In genomic region chr13:59719475-59719874, GRCm38 (mm10) we compare ENCODE assay signal across 22 mouse cellular contexts. TPM values are rescaled to one million over a fixed set of nuclear protein-coding genes. Genes with fewer than 3 reads are reported as not detected.
DNase-seq lines count a peak whose midpoint lies in the region; ATAC-seq lines count a peak whose summit lies in the region.
"Had no signal": no experiment of that assay in that cellular context is flagged by ENCODE, and none has a peak within 500 bp of the region (broad histone marks: within the 10 kb centered on the region; RNA-seq: fewer than 3 reads in every experiment).

No protein-coding gene starts in this region.

- 0 out of 2 replicates have a peak overlapping the region, but pooled peaks have one; percentile 20 for H3K27ac ChIP-seq in heart, embryonic 12.5 days (ENCODE audit: poor library complexity, severe bottlenecking)
- H3K27ac ChIP-seq in neural tube, embryonic 13.5 days (replicated peaks) = 0 out of 2 replicates have a peak overlapping the region, but pooled peaks have one; percentile 23
- H3K27ac ChIP-seq in neural tube, embryonic 15.5 days (replicated peaks) = no peak overlapping the region
- 0 out of 2 replicates have a peak overlapping the region, but pooled peaks have one; percentile 8 for H3K27ac ChIP-seq in liver, embryonic 12.5 days
- H3K27ac ChIP-seq: neural tube, embryonic 12.5 days had no signal

- no peak overlapping the region for H3K9ac ChIP-seq in heart, embryonic 12.5 days
- H3K9ac ChIP-seq in neural tube, embryonic 13.5 days = no peak overlapping the region
- H3K9ac ChIP-seq in neural tube, embryonic 15.5 days (replicated peaks) = no peak overlapping the region
- no peak overlapping the region for H3K9ac ChIP-seq in liver, embryonic 12.5 days
- H3K9ac ChIP-seq: neural tube, embryonic 12.5 days had no signal

- WGBS in heart, embryonic 12.5 days = 89% methylated on average over 1 of the region's 1 CpGs
- WGBS in neural tube, embryonic 13.5 days = 85% methylated on average over 1 of the region's 1 CpGs
- 83% methylated on average over 1 of the region's 1 CpGs for WGBS in neural tube, embryonic 15.5 days
- WGBS in liver, embryonic 12.5 days (ENCODE audit: insufficient replicate concordance) = 88% methylated on average over 1 of the region's 1 CpGs

- no peaks in the 10 kb centered on the region for H3K9me3 ChIP-seq in heart, embryonic 12.5 days (replicated peaks)
- H3K9me3 ChIP-seq in neural tube, embryonic 13.5 days = no peaks in the 10 kb centered on the region
- no peaks in the 10 kb centered on the region for H3K9me3 ChIP-seq in neural tube, embryonic 15.5 days (replicated peaks)
- H3K9me3 ChIP-seq in liver, embryonic 12.5 days (replicated peaks) = no peaks in the 10 kb centered on the region
- H3K9me3 ChIP-seq: neural tube, embryonic 12.5 days had no signal

- no peaks in the 10 kb centered on the region for H3K36me3 ChIP-seq in heart, embryonic 12.5 days
- H3K36me3 ChIP-seq in neural tube, embryonic 13.5 days = no peaks in the 10 kb centered on the region
- no peaks in the 10 kb centered on the region for H3K36me3 ChIP-seq in neural tube, embryonic 15.5 days
- no peaks in the 10 kb centered on the region for H3K36me3 ChIP-seq in liver, embryonic 12.5 days
- H3K36me3 ChIP-seq: neural tube, embryonic 12.5 days had no signal

- H3K4me3 ChIP-seq in heart, embryonic 12.5 days = no peak overlapping the region
- H3K4me3 ChIP-seq in neural tube, embryonic 13.5 days = no peak overlapping the region
- no peak overlapping the region for H3K4me3 ChIP-seq in neural tube, embryonic 15.5 days (replicated peaks)
- H3K4me3 ChIP-seq in liver, embryonic 12.5 days = no peak overlapping the region
- H3K4me3 ChIP-seq: neural tube, embryonic 12.5 days had no signal

- DNase-seq in heart, adult 18-20 months = no peak
- no peak for DNase-seq in layer of hippocampus, adult 8-10 months (ENCODE audit: low spot score in 2 of 2)
- no peak for DNase-seq in testis, postnatal 14 days (ENCODE audit: low spot score)
- DNase-seq: adrenal gland, adult 2 months; cerebellum, adult 18-20 months; gastrocnemius, postnatal 14 days; thymus, postnatal 25 days had no signal

- H3K27me3 ChIP-seq in heart, embryonic 12.5 days (replicated peaks) = 0 out of 2 replicates have a peak, but pooled peaks cover under 1% of the 10 kb centered on the region
- H3K27me3 ChIP-seq in neural tube, embryonic 13.5 days = no peaks in the 10 kb centered on the region
- H3K27me3 ChIP-seq in neural tube, embryonic 15.5 days (replicated peaks) = no peaks in the 10 kb centered on the region
- H3K27me3 ChIP-seq in liver, embryonic 12.5 days (replicated peaks) = peaks cover 25% of the 10 kb centered on the region
- H3K27me3 ChIP-seq: neural tube, embryonic 12.5 days had no signal

- no peak overlapping the region for H3K4me2 ChIP-seq in heart, embryonic 12.5 days
- no peak overlapping the region for H3K4me2 ChIP-seq in neural tube, embryonic 13.5 days
- H3K4me2 ChIP-seq in neural tube, embryonic 15.5 days = no peak overlapping the region
- H3K4me2 ChIP-seq in liver, embryonic 12.5 days = no peak overlapping the region
- H3K4me2 ChIP-seq: neural tube, embryonic 12.5 days had no signal

- no peak for ATAC-seq in heart, embryonic 12.5 days (ENCODE audit: insufficient number of reproducible peaks, low FRiP score)
- ATAC-seq in neural tube, embryonic 13.5 days (ENCODE audit: low read depth) = no peak
- ATAC-seq in neural tube, embryonic 15.5 days (ENCODE audit: low FRiP score) = no peak
- ATAC-seq in liver, embryonic 12.5 days = peak; percentile 69

- H3K4me1 ChIP-seq in heart, embryonic 12.5 days (replicated peaks) = no peaks in the 10 kb centered on the region
- H3K4me1 ChIP-seq in neural tube, embryonic 13.5 days (replicated peaks) = peaks cover 7% of the 10 kb centered on the region
- H3K4me1 ChIP-seq in neural tube, embryonic 15.5 days = peaks cover 5% of the 10 kb centered on the region
- peaks cover 71% of the 10 kb centered on the region for H3K4me1 ChIP-seq in liver, embryonic 12.5 days
- H3K4me1 ChIP-seq: neural tube, embryonic 12.5 days had no signal

RNA-seq across cellular contexts. Expression of gene Spata31d1b, which starts 7.4 kb away (rescaled TPM):
- polyA plus RNA-seq in heart, embryonic 12.5 days (2016; fragmentation: Nextera tagmentation; extraction: Ambion mirVana) = not detected in 2 replicates
- under 1 TPM in 1 of 2 experiments, not detected in 1; 0.05 TPM for total RNA-seq in heart, adult 18-20 months (2021)
- polyA plus RNA-seq in neural tube, embryonic 13.5 days (2015; fragmentation: Nextera tagmentation; extraction: Ambion mirVana) = not detected in 2 replicates
- polyA plus RNA-seq in neural tube, embryonic 15.5 days (2015; fragmentation: Nextera tagmentation; extraction: Ambion mirVana) = not detected in 2 replicates
- polyA plus RNA-seq in liver, embryonic 12.5 days (2016; fragmentation: Nextera tagmentation; extraction: Ambion mirVana) = not detected in 2 replicates
- total RNA-seq in layer of hippocampus, adult 8-10 months (2022) = under 1 TPM in 2 of 4 experiments, not detected in 2; 0.09 to 0.18 TPM
- total RNA-seq: adrenal gland, adult 2 months; gastrocnemius, postnatal 14 days; liver, adult 2 months had no signal
- polyA plus RNA-seq: adrenal gland, adult 2 months; heart, embryonic 14.5 days; hindbrain, embryonic 11.5 days; inflammation-experienced regulatory T-cells, adult 6 months; kidney, embryonic 14.5 days; liver, adult 2 months; midbrain, postnatal 0 days; neural tube, embryonic 12.5 days; stomach, embryonic 14.5 days had no signal

RNA-seq across cellular contexts. Expression of gene Spata31d1a, which starts 9.3 kb away (rescaled TPM):
- not detected in 2 replicates for polyA plus RNA-seq in heart, embryonic 12.5 days (2016; fragmentation: Nextera tagmentation; extraction: Ambion mirVana)
- total RNA-seq in heart, adult 18-20 months (2021) = not detected
- 0.03 TPM in 1 of 2 replicates, not detected in the other for polyA plus RNA-seq in neural tube, embryonic 13.5 days (2015; fragmentation: Nextera tagmentation; extraction: Ambion mirVana)
- polyA plus RNA-seq in neural tube, embryonic 15.5 days (2015; fragmentation: Nextera tagmentation; extraction: Ambion mirVana) = 0.03 and 0.13 TPM in 2 replicates
- 0.05 TPM in 1 of 2 replicates, not detected in the other for polyA plus RNA-seq in liver, embryonic 12.5 days (2016; fragmentation: Nextera tagmentation; extraction: Ambion mirVana)
- under 1 TPM; 0.18 to 0.47 (median 0.22) TPM for total RNA-seq in layer of hippocampus, adult 8-10 months (2022)
- total RNA-seq: adrenal gland, adult 2 months; gastrocnemius, postnatal 14 days; liver, adult 2 months; midbrain, postnatal 0 days had no signal
- polyA plus RNA-seq: adrenal gland, adult 2 months; heart, embryonic 14.5 days; inflammation-experienced regulatory T-cells, adult 6 months; liver, adult 2 months; midbrain, postnatal 0 days; neural tube, embryonic 12.5 days had no signal

RNA-seq across cellular contexts. Expression of gene Spata31d1d, which starts 12.1 kb away (rescaled TPM):
- polyA plus RNA-seq in heart, embryonic 12.5 days (2016; fragmentation: Nextera tagmentation; extraction: Ambion mirVana) = not detected in 2 replicates
- total RNA-seq in heart, adult 18-20 months (2021) = not detected
- polyA plus RNA-seq in neural tube, embryonic 13.5 days (2015; fragmentation: Nextera tagmentation; extraction: Ambion mirVana) = not detected in 2 replicates
- polyA plus RNA-seq in neural tube, embryonic 15.5 days (2015; fragmentation: Nextera tagmentation; extraction: Ambion mirVana) = not detected in 2 replicates
- not detected in 2 replicates for polyA plus RNA-seq in liver, embryonic 12.5 days (2016; fragmentation: Nextera tagmentation; extraction: Ambion mirVana)
- not detected for total RNA-seq in layer of hippocampus, adult 8-10 months (2022)
- total RNA-seq: adrenal gland, adult 2 months; gastrocnemius, postnatal 14 days; left cerebral cortex, adult 8-10 months; liver, adult 2 months; midbrain, postnatal 0 days had no signal
- polyA plus RNA-seq: adrenal gland, adult 2 months; heart, embryonic 14.5 days; hindbrain, embryonic 11.5 days; inflammation-experienced regulatory T-cells, adult 6 months; kidney, embryonic 14.5 days; liver, adult 2 months; midbrain, postnatal 0 days; neural tube, embryonic 12.5 days; stomach, embryonic 14.5 days had no signal

RNA-seq across cellular contexts. Expression of gene 4921517D22Rik, which starts 25.6 kb away (rescaled TPM):
- not detected in 2 replicates for polyA plus RNA-seq in heart, embryonic 12.5 days (2016; fragmentation: Nextera tagmentation; extraction: Ambion mirVana)
- not detected for total RNA-seq in heart, adult 18-20 months (2021)
- polyA plus RNA-seq in neural tube, embryonic 13.5 days (2015; fragmentation: Nextera tagmentation; extraction: Ambion mirVana) = not detected in 2 replicates
- polyA plus RNA-seq in neural tube, embryonic 15.5 days (2015; fragmentation: Nextera tagmentation; extraction: Ambion mirVana) = not detected in 2 replicates
- polyA plus RNA-seq in liver, embryonic 12.5 days (2016; fragmentation: Nextera tagmentation; extraction: Ambion mirVana) = not detected in 2 replicates
- not detected for total RNA-seq in layer of hippocampus, adult 8-10 months (2022)
- total RNA-seq: adrenal gland, adult 2 months; ES-E14; gastrocnemius, postnatal 14 days; left cerebral cortex, adult 8-10 months; liver, adult 2 months; midbrain, postnatal 0 days had no signal
- polyA plus RNA-seq: adrenal gland, adult 2 months; brain, embryonic 14.5 days; heart, embryonic 14.5 days; hindbrain, embryonic 11.5 days; inflammation-experienced regulatory T-cells, adult 6 months; kidney, embryonic 14.5 days; liver, adult 2 months; midbrain, postnatal 0 days; neural tube, embryonic 12.5 days; stomach, embryonic 14.5 days had no signal

RNA-seq across cellular contexts. Expression of gene 1700014D04Rik, which starts 27.1 kb away (rescaled TPM):
- polyA plus RNA-seq in heart, embryonic 12.5 days (2016; fragmentation: Nextera tagmentation; extraction: Ambion mirVana) = 0.17 TPM in 1 of 2 replicates, not detected in the other
- total RNA-seq in heart, adult 18-20 months (2021) = not detected
- polyA plus RNA-seq in neural tube, embryonic 13.5 days (2015; fragmentation: Nextera tagmentation; extraction: Ambion mirVana) = 0.17 TPM in 1 of 2 replicates, not detected in the other
- polyA plus RNA-seq in neural tube, embryonic 15.5 days (2015; fragmentation: Nextera tagmentation; extraction: Ambion mirVana) = 0.14 and 0.22 TPM in 2 replicates
- not detected in 2 replicates for polyA plus RNA-seq in liver, embryonic 12.5 days (2016; fragmentation: Nextera tagmentation; extraction: Ambion mirVana)
- total RNA-seq in layer of hippocampus, adult 8-10 months (2022) = under 1 TPM; 0.31 to 0.79 (median 0.36) TPM
- total RNA-seq: adrenal gland, adult 2 months; gastrocnemius, postnatal 14 days; liver, adult 2 months had no signal
- polyA plus RNA-seq: adrenal gland, adult 2 months; heart, embryonic 14.5 days; inflammation-experienced regulatory T-cells, adult 6 months; kidney, embryonic 14.5 days; liver, adult 2 months; stomach, embryonic 14.5 days had no signal
